30 mouse cellular contexts compared by ENCODE assay signal in genomic region chr7:44268117-44268516, GRCm38 (mm10). TPM values are rescaled to one million over a fixed set of nuclear protein-coding genes. Genes with fewer than 3 reads are reported as not detected.
A peak's percentile ranks its signal among the peaks of the same experiment; 100 is the strongest.
DNase-seq lines count a peak whose midpoint lies in the region; ATAC-seq lines count a peak whose summit lies in the region.
"Had no signal": no experiment of that assay in that cellular context is flagged by ENCODE, and none has a peak within 500 bp of the region (broad histone marks: within the 10 kb centered on the region; RNA-seq: fewer than 3 reads in every experiment).

No protein-coding gene starts in this region.

- 83% methylated on average over 11 of the region's 11 CpGs for WGBS in hindbrain, embryonic 13.5 days
- WGBS in hindbrain, embryonic 11.5 days, result 85% methylated on average over 11 of the region's 11 CpGs
- 83% methylated on average over 11 of the region's 11 CpGs for WGBS in midbrain, embryonic 14.5 days
- 85% methylated on average over 11 of the region's 11 CpGs for WGBS in midbrain, embryonic 13.5 days

- no peak overlapping the region for H3K27ac ChIP-seq in hindbrain, embryonic 13.5 days
- no peak overlapping the region for H3K27ac ChIP-seq in hindbrain, embryonic 11.5 days (ENCODE audit: low read depth, low read length)
- H3K27ac ChIP-seq in midbrain, embryonic 14.5 days (replicated peaks; ENCODE audit: low read depth, low read length), result no peak overlapping the region
- no peak overlapping the region for H3K27ac ChIP-seq in midbrain, embryonic 13.5 days
- H3K27ac ChIP-seq: embryonic facial prominence, embryonic 13.5 days; embryonic facial prominence, embryonic 15.5 days; forebrain, embryonic 10.5 days; forebrain, embryonic 12.5 days had no signal

- no peaks in the 10 kb centered on the region for H3K36me3 ChIP-seq in hindbrain, embryonic 13.5 days
- no peaks in the 10 kb centered on the region for H3K36me3 ChIP-seq in hindbrain, embryonic 11.5 days (ENCODE audit: control insufficient read depth, insufficient read depth, low read length)
- no peaks in the 10 kb centered on the region for H3K36me3 ChIP-seq in midbrain, embryonic 14.5 days (ENCODE audit: control insufficient read depth, insufficient read depth, low read length)
- H3K36me3 ChIP-seq in midbrain, embryonic 13.5 days, result no peaks in the 10 kb centered on the region
- H3K36me3 ChIP-seq: embryonic facial prominence, embryonic 13.5 days; embryonic facial prominence, embryonic 15.5 days; forebrain, embryonic 10.5 days; forebrain, embryonic 12.5 days had no signal

- H3K9me3 ChIP-seq in hindbrain, embryonic 13.5 days, result no peaks in the 10 kb centered on the region
- H3K9me3 ChIP-seq in hindbrain, embryonic 11.5 days (ENCODE audit: control insufficient read depth, low read length), result no peaks in the 10 kb centered on the region
- no peaks in the 10 kb centered on the region for H3K9me3 ChIP-seq in midbrain, embryonic 14.5 days (ENCODE audit: control insufficient read depth, low read length)
- no peaks in the 10 kb centered on the region for H3K9me3 ChIP-seq in midbrain, embryonic 13.5 days
- H3K9me3 ChIP-seq: embryonic facial prominence, embryonic 13.5 days; embryonic facial prominence, embryonic 15.5 days; forebrain, embryonic 10.5 days; forebrain, embryonic 12.5 days had no signal

- no peak overlapping the region for H3K4me2 ChIP-seq in hindbrain, embryonic 13.5 days
- H3K4me2 ChIP-seq in hindbrain, embryonic 11.5 days (replicated peaks; ENCODE audit: low read depth, low read length), result no peak overlapping the region
- H3K4me2 ChIP-seq in midbrain, embryonic 14.5 days (ENCODE audit: low read length), result no peak overlapping the region
- H3K4me2 ChIP-seq in midbrain, embryonic 13.5 days (replicated peaks), result no peak overlapping the region
- H3K4me2 ChIP-seq: embryonic facial prominence, embryonic 13.5 days; embryonic facial prominence, embryonic 15.5 days; forebrain, embryonic 12.5 days had no signal

- DNase-seq in hindbrain, embryonic 11.5 days (ENCODE audit: low spot score), result no peak
- DNase-seq in midbrain, embryonic 14.5 days, result no peak
- DNase-seq in adrenal gland, postnatal 10 days, result no peak
- DNase-seq: adrenal gland, adult 8-10 months; adrenal gland, postnatal 25 days; cerebellum, adult 11 months; cerebellum, adult 18-20 months; cerebellum, adult 8-10 months; cerebellum, adult 9-11 months; cerebellum, postnatal 14 days; cerebellum, postnatal 36 days; embryo, embryonic 11 days had no signal

- peaks cover 44% of the 10 kb centered on the region for H3K27me3 ChIP-seq in hindbrain, embryonic 13.5 days
- H3K27me3 ChIP-seq in hindbrain, embryonic 11.5 days (ENCODE audit: control insufficient read depth, insufficient read depth, low read length), result no peaks in the 10 kb centered on the region
- no peaks in the 10 kb centered on the region; the same call in 1 of the 2 replicates for H3K27me3 ChIP-seq in midbrain, embryonic 14.5 days (ENCODE audit: control insufficient read depth, insufficient read depth, low read length)
- H3K27me3 ChIP-seq in midbrain, embryonic 13.5 days, result peaks cover 18% of the 10 kb centered on the region

- no peak for ATAC-seq in hindbrain, embryonic 13.5 days (ENCODE audit: low FRiP score)
- no peak for ATAC-seq in hindbrain, embryonic 11.5 days (ENCODE audit: low FRiP score)
- no peak for ATAC-seq in midbrain, embryonic 14.5 days (ENCODE audit: low FRiP score, low TSS enrichment)
- ATAC-seq in midbrain, embryonic 13.5 days, result no peak
- ATAC-seq: activated CD4-positive, CD25-positive, alpha-beta regulatory T cell, adult 4 months; forebrain, embryonic 14.5 days; forebrain, embryonic 16.5 days had no signal

- H3K4me3 ChIP-seq in hindbrain, embryonic 13.5 days, result no peak overlapping the region
- H3K4me3 ChIP-seq in hindbrain, embryonic 11.5 days (ENCODE audit: low read depth, low read length), result no peak overlapping the region
- H3K4me3 ChIP-seq in midbrain, embryonic 14.5 days (replicated peaks; ENCODE audit: low read depth, low read length), result no peak overlapping the region
- H3K4me3 ChIP-seq in midbrain, embryonic 13.5 days (replicated peaks), result no peak overlapping the region
- H3K4me3 ChIP-seq: embryonic facial prominence, embryonic 13.5 days; embryonic facial prominence, embryonic 15.5 days; erythroblast, embryonic 14.5 days; forebrain, embryonic 10.5 days; forebrain, embryonic 12.5 days had no signal

- H3K4me1 ChIP-seq in hindbrain, embryonic 13.5 days (replicated peaks), result peaks cover 4% of the 10 kb centered on the region
- no peaks in the 10 kb centered on the region for H3K4me1 ChIP-seq in hindbrain, embryonic 11.5 days (replicated peaks; ENCODE audit: control insufficient read depth, insufficient read depth, low read length)
- H3K4me1 ChIP-seq in midbrain, embryonic 14.5 days (ENCODE audit: control insufficient read depth, insufficient read depth, low read length), result peaks cover 3% of the 10 kb centered on the region; the same call in 1 of the 2 replicates
- H3K4me1 ChIP-seq in midbrain, embryonic 13.5 days (replicated peaks), result peaks cover 4% of the 10 kb centered on the region

- H3K9ac ChIP-seq in hindbrain, embryonic 13.5 days, result 0 out of 2 replicates have a peak overlapping the region, but pooled peaks have one; percentile 19
- no peak overlapping the region for H3K9ac ChIP-seq in hindbrain, embryonic 11.5 days (ENCODE audit: low read depth, low read length)
- 0 out of 2 replicates have a peak overlapping the region, but pooled peaks have one; percentile 4 for H3K9ac ChIP-seq in midbrain, embryonic 14.5 days (replicated peaks; ENCODE audit: low read length)
- no peak overlapping the region for H3K9ac ChIP-seq in midbrain, embryonic 13.5 days (replicated peaks)
- H3K9ac ChIP-seq: embryonic facial prominence, embryonic 13.5 days; embryonic facial prominence, embryonic 15.5 days; forebrain, embryonic 12.5 days had no signal

RNA-seq across cellular contexts. Expression of gene Gm15517, which starts 6.9 kb away (rescaled TPM):
- polyA plus RNA-seq in hindbrain, embryonic 13.5 days (2015; fragmentation: Nextera tagmentation; extraction: Ambion mirVana), result not detected in 2 replicates
- polyA plus RNA-seq in hindbrain, embryonic 11.5 days (2014; fragmentation: Nextera tagmentation; extraction: Ambion mirVana), result not detected in 2 replicates
- 1.8 TPM in 1 of 2 replicates, not detected in the other for polyA plus RNA-seq in midbrain, embryonic 14.5 days (2014; fragmentation: Nextera tagmentation; extraction: Ambion mirVana)
- polyA plus RNA-seq in midbrain, embryonic 13.5 days (2015; fragmentation: Nextera tagmentation; extraction: Ambion mirVana), result not detected in 2 replicates
- total RNA-seq in adrenal gland, postnatal 10 days (2021), result not detected
- total RNA-seq: adrenal gland, adult 18-20 months; adrenal gland, adult 8-10 months; adrenal gland, postnatal 25 days; adrenal gland, postnatal 4 days; common myeloid progenitor, adult 5-6 weeks; MEL had no signal
- polyA plus RNA-seq: activated CD4-positive, CD25-positive, alpha-beta regulatory T cell, adult 4 months; C2C12; embryonic facial prominence, embryonic 13.5 days; embryonic facial prominence, embryonic 15.5 days; erythroblast, embryonic 14.5 days; forebrain, embryonic 10.5 days; forebrain, embryonic 12.5 days; forebrain, embryonic 14.5 days; forebrain, embryonic 16.5 days had no signal

RNA-seq across cellular contexts. Expression of gene Acp4, which starts 10.9 kb away (rescaled TPM):
- polyA plus RNA-seq in hindbrain, embryonic 13.5 days (2015; fragmentation: Nextera tagmentation; extraction: Ambion mirVana), result 0.10 TPM in 1 of 2 replicates, not detected in the other
- polyA plus RNA-seq in hindbrain, embryonic 11.5 days (2014; fragmentation: Nextera tagmentation; extraction: Ambion mirVana), result not detected in 2 replicates
- polyA plus RNA-seq in midbrain, embryonic 14.5 days (2014; fragmentation: Nextera tagmentation; extraction: Ambion mirVana), result not detected in 2 replicates
- polyA plus RNA-seq in midbrain, embryonic 13.5 days (2015; fragmentation: Nextera tagmentation; extraction: Ambion mirVana), result 0.09 TPM in 1 of 2 replicates, not detected in the other
- not detected for total RNA-seq in adrenal gland, postnatal 10 days (2021)
- total RNA-seq: adrenal gland, adult 18-20 months; adrenal gland, adult 8-10 months; adrenal gland, postnatal 25 days; adrenal gland, postnatal 4 days; common myeloid progenitor, adult 5-6 weeks had no signal
- polyA plus RNA-seq: activated CD4-positive, CD25-positive, alpha-beta regulatory T cell, adult 4 months; brain, embryonic 14.5 days; C2C12; embryonic facial prominence, embryonic 11.5 days; erythroblast, embryonic 14.5 days; forebrain, embryonic 10.5 days; forebrain, embryonic 14.5 days; forebrain, embryonic 16.5 days had no signal

RNA-seq across cellular contexts. Expression of gene 2410002F23Rik, which starts 21.6 kb away (rescaled TPM):
- 206 and 226 TPM in 2 replicates for polyA plus RNA-seq in hindbrain, embryonic 13.5 days (2015; fragmentation: Nextera tagmentation; extraction: Ambion mirVana)
- 97.1 and 113 TPM in 2 replicates for polyA plus RNA-seq in hindbrain, embryonic 11.5 days (2014; fragmentation: Nextera tagmentation; extraction: Ambion mirVana)
- polyA plus RNA-seq in midbrain, embryonic 14.5 days (2014; fragmentation: Nextera tagmentation; extraction: Ambion mirVana), result 199 and 211 TPM in 2 replicates
- polyA plus RNA-seq in midbrain, embryonic 13.5 days (2015; fragmentation: Nextera tagmentation; extraction: Ambion mirVana), result 205 and 217 TPM in 2 replicates
- total RNA-seq in adrenal gland, postnatal 10 days (2021), result 100 to 1,000 TPM in 1 of 2 experiments, 10 to 100 TPM in 1; 92.1 to 104 TPM

RNA-seq across cellular contexts. Expression of gene 1700028J19Rik, which starts 21.6 kb away (rescaled TPM):
- 1.5 and 1.7 TPM in 2 replicates for polyA plus RNA-seq in hindbrain, embryonic 13.5 days (2015; fragmentation: Nextera tagmentation; extraction: Ambion mirVana)
- polyA plus RNA-seq in hindbrain, embryonic 11.5 days (2014; fragmentation: Nextera tagmentation; extraction: Ambion mirVana), result 0.81 and 1.4 TPM in 2 replicates
- 1.3 and 1.8 TPM in 2 replicates for polyA plus RNA-seq in midbrain, embryonic 14.5 days (2014; fragmentation: Nextera tagmentation; extraction: Ambion mirVana)
- polyA plus RNA-seq in midbrain, embryonic 13.5 days (2015; fragmentation: Nextera tagmentation; extraction: Ambion mirVana), result 1.5 and 1.6 TPM in 2 replicates
- under 1 TPM; 0.67 to 0.78 TPM for total RNA-seq in adrenal gland, postnatal 10 days (2021)
- polyA plus RNA-seq: erythroblast, embryonic 14.5 days had no signal

RNA-seq across cellular contexts. Expression of gene Gm36864, which starts 32.1 kb away (rescaled TPM):
- not detected in 2 replicates for polyA plus RNA-seq in hindbrain, embryonic 13.5 days (2015; fragmentation: Nextera tagmentation; extraction: Ambion mirVana)
- polyA plus RNA-seq in hindbrain, embryonic 11.5 days (2014; fragmentation: Nextera tagmentation; extraction: Ambion mirVana), result not detected in 2 replicates
- polyA plus RNA-seq in midbrain, embryonic 14.5 days (2014; fragmentation: Nextera tagmentation; extraction: Ambion mirVana), result not detected in 2 replicates
- not detected in 2 replicates for polyA plus RNA-seq in midbrain, embryonic 13.5 days (2015; fragmentation: Nextera tagmentation; extraction: Ambion mirVana)
- total RNA-seq in adrenal gland, postnatal 10 days (2021), result not detected
- total RNA-seq: adrenal gland, adult 18-20 months; adrenal gland, adult 8-10 months; adrenal gland, postnatal 25 days; adrenal gland, postnatal 4 days; common myeloid progenitor, adult 5-6 weeks; ES-E14; MEL had no signal
- polyA plus RNA-seq: activated CD4-positive, CD25-positive, alpha-beta regulatory T cell, adult 4 months; brain, embryonic 14.5 days; embryonic facial prominence, embryonic 11.5 days; erythroblast, embryonic 14.5 days; forebrain, embryonic 10.5 days; forebrain, embryonic 12.5 days; forebrain, embryonic 14.5 days; forebrain, embryonic 16.5 days had no signal

Comparison
In these comparisons a context has a peak if more than half of its experiments do, and no peak if none do; other contexts are left out.
1. H3K9ac ChIP-seq: peak in hindbrain, embryonic 13.5 days (single experiment) and midbrain, embryonic 14.5 days (single experiment); none in hindbrain, embryonic 11.5 days (single experiment) and midbrain, embryonic 13.5 days (single experiment).